Mouse (Mus musculus): ENCODE results near the gene Sf3a3. TPM values are rescaled to one million over a fixed set of nuclear protein-coding genes. Genes with fewer than 3 reads are reported as not detected.

The Sf3a3 gene
- 67.3 and 84.7 TPM in 2 replicates for polyA plus RNA-seq (2015; fragmentation: Nextera tagmentation; extraction: Ambion mirVana)

DNA sequence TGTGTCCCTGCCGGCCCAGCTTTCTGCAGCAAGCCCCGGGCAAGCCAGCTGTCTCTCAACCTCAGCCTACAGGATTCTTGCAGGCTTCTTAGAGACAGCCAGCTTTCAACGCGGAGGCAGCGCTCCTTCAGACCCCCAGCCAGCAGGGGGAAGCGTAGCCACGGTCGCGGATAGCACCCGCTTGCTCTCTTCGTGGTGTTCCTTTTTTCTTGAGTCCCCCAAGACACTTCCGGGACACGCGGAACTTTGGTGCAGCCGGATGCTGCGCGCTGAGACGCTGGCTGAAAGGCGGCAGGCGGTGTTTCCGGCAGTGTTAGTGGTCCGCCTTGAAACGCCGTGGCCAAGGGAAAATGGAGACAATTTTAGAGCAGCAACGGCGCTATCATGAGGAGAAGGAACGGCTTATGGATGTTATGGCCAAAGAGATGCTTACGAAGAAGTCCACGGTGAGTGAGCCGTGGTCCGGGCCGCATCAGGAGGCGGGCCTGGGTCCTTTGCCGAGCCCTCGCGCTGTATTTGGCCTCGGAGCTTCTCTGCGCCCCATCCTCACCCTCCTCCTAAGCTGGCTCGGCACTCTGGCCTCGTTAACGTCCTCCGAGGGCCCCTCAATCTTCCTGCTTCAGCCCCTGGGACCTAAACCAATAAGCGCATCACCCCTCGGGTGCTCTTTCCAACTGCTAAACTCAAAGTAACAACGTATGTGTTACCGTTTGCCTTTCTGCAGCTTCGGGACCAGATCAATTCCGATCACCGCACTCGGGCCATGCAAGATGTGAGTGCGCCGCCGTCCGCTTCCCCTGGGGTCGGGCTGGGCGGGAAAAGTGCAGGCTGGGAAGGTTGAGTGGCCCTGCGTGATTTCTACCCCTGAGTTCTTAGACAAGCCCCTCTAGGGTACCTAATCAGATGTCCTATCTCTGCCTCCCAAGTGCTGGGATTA, at the start of gene Sf3a3:
Sf3a3 (plus strand) TSS at position 232 of the 937 bp plus-strand sequence.

DNA sequence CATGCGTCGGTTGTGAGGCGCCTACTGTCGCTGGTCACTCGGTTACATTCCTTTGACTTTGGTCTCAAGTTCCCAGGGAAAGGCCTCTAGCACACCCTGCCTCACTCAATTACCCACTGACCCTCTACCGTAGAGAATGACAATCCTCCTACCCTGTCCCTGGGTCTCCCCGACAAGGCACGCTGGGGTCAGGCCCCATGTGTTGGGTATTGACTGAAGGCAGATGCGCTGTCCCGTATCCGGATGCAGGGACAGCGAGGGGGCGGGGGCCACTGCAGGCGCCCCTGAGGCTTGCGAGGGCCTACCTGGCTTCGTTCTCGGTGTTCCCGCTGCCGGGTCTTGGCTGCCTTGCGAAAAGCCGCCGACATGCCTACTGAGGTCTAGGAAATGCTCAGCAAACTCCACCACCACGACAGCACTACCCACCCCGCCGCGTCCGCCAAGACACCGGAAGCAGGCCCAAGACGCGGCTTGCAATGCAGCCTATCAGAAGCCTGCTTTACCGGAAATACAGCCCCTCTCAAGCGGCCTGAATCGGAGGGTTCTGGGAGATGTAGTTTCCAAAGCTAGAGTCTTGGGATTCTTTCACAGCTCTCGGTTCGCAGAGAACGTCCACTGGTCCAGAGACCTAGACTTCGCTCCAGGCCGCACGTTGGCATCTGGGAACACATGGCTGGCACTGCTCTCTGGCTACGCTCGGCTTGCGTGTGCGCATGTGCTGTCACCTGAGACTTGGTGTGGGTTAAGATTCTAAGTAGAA, 21.3 kb upstream of the Sf3a3 start, which contains the start of gene Utp11:
Utp11 (minus strand) TSS at position 466 of the 760 bp plus-strand sequence.

DNA sequence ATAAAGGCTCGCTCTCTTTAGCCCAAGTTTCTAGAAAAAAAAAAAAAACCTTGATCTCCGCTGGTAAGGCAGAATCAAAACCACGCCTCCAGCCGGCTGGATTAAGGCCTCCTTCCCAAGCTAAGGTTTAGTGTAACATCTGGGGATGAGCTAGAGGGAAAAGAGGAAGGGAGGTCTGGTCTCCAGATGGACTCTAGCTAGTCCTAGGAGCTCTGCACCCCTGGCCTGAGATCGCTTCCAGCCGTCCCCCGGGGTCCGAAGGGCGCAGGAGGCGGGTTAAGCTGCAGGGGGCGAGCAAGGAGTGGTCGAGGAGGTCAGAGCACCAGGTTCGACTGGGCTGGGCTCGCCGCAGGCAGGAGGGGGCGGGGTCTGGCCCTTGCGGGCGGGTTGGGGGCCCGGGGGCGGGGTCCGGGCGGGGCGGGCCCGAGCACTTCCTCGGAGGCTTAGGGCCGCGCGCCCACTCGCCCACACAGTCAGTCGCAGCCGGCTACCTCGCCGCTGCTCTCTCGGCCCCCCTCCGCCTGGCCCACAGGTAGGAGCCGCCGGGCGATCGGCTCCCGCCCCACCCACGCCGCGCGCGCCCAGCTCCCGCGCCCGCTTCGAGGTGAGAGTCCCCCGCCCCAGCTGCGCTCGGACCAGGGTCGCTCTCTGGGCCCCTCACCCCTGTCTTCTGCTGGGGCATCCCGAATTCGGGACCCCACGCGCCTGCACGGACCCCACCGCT, 14.2 kb upstream of the Sf3a3 start, which contains the start of gene Fhl3:
Fhl3 (plus strand) TSS at position 454 of the 724 bp plus-strand sequence.

DNA sequence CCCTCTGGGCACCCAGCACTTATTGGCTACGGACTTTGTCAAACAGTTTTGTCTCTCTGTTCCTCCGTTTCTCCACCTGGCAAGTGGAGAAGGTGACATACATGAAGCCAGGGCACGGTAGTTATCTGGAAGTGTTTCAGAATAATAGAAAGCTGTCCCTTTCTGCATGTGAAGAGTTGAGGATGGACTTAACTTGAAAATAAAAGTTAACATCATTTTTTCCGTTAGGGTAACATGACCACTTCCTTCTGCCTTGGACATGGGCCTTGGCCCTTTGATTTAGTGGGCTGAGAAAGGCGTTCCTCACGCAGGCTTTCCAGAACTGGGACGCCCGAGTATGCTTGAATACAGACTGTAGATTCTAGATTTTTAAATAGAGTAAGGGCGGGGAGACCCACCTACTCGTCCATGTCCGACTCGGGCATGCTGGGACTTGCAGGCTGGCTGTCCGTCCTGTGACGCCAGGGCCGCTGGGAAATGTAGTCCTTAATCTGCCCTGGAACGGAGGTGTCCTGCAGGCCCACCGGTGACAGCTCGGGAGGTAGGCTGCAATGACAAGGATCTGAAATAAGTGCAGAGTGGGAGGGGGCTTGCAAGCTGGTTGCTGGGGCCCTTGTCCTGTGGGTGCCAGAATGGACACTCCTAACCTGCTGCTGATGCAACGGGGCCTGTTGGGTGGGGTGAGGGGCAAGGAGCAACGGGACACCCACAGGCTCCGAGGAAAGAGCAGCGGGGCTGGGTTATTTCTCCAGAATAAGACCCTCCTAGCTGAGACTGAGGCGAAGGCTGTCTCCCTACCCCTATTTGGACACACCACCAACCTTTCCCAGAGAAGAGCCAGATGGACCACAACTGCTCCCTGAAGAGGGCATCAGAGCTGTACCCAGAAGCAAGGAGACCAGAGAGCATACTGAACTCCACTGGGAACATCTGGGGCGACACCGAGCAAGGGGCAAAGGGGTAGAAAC, 27.1 kb downstream of the Sf3a3 start, which contains the start of gene Inpp5b:
Inpp5b (plus strand) TSS at position 475 of the 968 bp plus-strand sequence.

Small RNAs within 50 kb of the gene (microRNA-seq; reads per million reads assigned to microRNA genes)
- gene Gm24721 (ENCODE audit: borderline replicate concordance, insufficient number of aligned reads) (not detected), gene Mir697 (ENCODE audit: borderline replicate concordance, insufficient number of aligned reads) (not detected), gene Mir698 (ENCODE audit: borderline replicate concordance, insufficient number of aligned reads) (not detected)

Other genes with a start within 250 kb of the Sf3a3 start
- gene 3100002H09Rik, start 104.0 kb upstream of the Sf3a3 start, polyA plus RNA-seq (2015; fragmentation: Nextera tagmentation; extraction: Ambion mirVana) = not detected in 2 replicates
- 0.28 and 0.30 TPM in 2 replicates for gene Pou3f1, start 58.0 kb upstream of the Sf3a3 start, polyA plus RNA-seq (2015; fragmentation: Nextera tagmentation; extraction: Ambion mirVana)
- gene Utp11, start 21.2 kb upstream of the Sf3a3 start, polyA plus RNA-seq (2015; fragmentation: Nextera tagmentation; extraction: Ambion mirVana) = 48.7 and 66.3 TPM in 2 replicates
- gene Fhl3, start 14.1 kb upstream of the Sf3a3 start, polyA plus RNA-seq (2015; fragmentation: Nextera tagmentation; extraction: Ambion mirVana) = 4.2 and 6.0 TPM in 2 replicates
- 16.0 and 21.1 TPM in 2 replicates for gene Inpp5b, start 27.1 kb downstream of the Sf3a3 start, polyA plus RNA-seq (2015; fragmentation: Nextera tagmentation; extraction: Ambion mirVana)
- gene Mtf1, start 87.3 kb downstream of the Sf3a3 start, polyA plus RNA-seq (2015; fragmentation: Nextera tagmentation; extraction: Ambion mirVana) = 13.1 and 13.8 TPM in 2 replicates
- gene Yrdc, start 135.9 kb downstream of the Sf3a3 start, polyA plus RNA-seq (2015; fragmentation: Nextera tagmentation; extraction: Ambion mirVana) = 36.0 and 54.0 TPM in 2 replicates
- 131 and 184 TPM in 2 replicates for gene 1110065P20Rik, start 136.4 kb downstream of the Sf3a3 start, polyA plus RNA-seq (2015; fragmentation: Nextera tagmentation; extraction: Ambion mirVana)
- 2.0 and 2.7 TPM in 2 replicates for gene Maneal, start 147.4 kb downstream of the Sf3a3 start, polyA plus RNA-seq (2015; fragmentation: Nextera tagmentation; extraction: Ambion mirVana)
- 2.4 and 2.8 TPM in 2 replicates for gene Epha10, start 166.1 kb downstream of the Sf3a3 start, polyA plus RNA-seq (2015; fragmentation: Nextera tagmentation; extraction: Ambion mirVana)
- gene 9930104L06Rik, start 222.3 kb downstream of the Sf3a3 start, polyA plus RNA-seq (2015; fragmentation: Nextera tagmentation; extraction: Ambion mirVana) = 5.8 and 6.1 TPM in 2 replicates
- gene Cdca8, start 224.5 kb downstream of the Sf3a3 start, polyA plus RNA-seq (2015; fragmentation: Nextera tagmentation; extraction: Ambion mirVana) = 22.9 and 31.7 TPM in 2 replicates